8 mouse cellular contexts compared by ENCODE assay signal in the genomic region with DNA sequence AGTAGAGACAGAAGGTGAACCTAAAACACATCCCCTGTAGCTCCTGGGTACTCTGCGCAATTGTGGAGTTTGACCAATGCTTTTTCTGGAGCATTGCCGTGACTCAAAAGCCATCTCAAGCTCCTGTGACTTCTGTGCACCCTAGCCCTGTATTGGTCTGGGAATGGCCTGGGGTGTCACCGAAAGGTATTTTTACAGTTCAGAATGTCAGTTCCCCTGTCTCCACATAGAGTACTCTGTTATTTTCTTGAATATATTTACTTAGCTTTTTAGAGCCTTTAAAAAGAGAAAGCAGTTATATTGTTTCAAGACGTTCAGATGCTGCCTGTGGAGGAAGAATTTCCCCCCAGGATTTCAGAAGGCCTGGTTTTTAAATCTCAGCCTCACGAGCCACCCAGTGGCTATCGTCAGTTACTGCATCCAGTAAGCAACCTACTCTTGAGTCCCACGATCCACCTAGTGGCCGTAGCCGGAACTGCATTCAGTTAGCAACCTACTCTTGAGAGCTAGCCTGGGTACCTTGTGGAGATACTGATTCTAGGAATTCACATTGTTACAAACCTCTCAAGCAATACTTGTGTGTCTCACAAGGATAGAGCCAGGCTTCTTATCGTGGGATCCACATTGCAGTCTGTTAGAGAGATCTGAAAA. TPM values are rescaled to one million over a fixed set of nuclear protein-coding genes. Genes with fewer than 3 reads are reported as not detected.
A peak's percentile ranks its signal among the peaks of the same experiment; 100 is the strongest.
DNase-seq lines count a peak whose midpoint lies in the region; ATAC-seq and TF ChIP-seq lines count a peak whose summit lies in the region.

No protein-coding gene starts in this region.

- H3K4me1 ChIP-seq in ES-Bruce4 (ENCODE audit: control insufficient read depth, insufficient read depth, low read length) = no peaks in the 10 kb centered on the region
- H3K4me1 ChIP-seq in forebrain, embryonic 12.5 days = peaks cover 6% of the 10 kb centered on the region
- no peaks in the 10 kb centered on the region for H3K4me1 ChIP-seq in lung, adult 2 months (ENCODE audit: control insufficient read depth, insufficient read depth, low read length)
- H3K4me1 ChIP-seq in thymus, adult 2 months (replicated peaks; ENCODE audit: control insufficient read depth, insufficient read depth, low read length) = 0 out of 2 replicates have a peak, but pooled peaks cover 2% of the 10 kb centered on the region

- DNase-seq in c-Kit-positive CD71-negative TER-119-negative erythroid progenitor cells, embryonic 14.5 days (ENCODE audit: low read depth) = peak; percentile 92
- DNase-seq in heart, postnatal 4 days = peak; percentile 92
- peak; percentile 71 to 96 for DNase-seq in layer of hippocampus, adult 18-20 months (ENCODE audit: low spot score in 2 of 2)
- peak; percentile 86 for DNase-seq in lung, adult 2 months
- DNase-seq in ovary, adult 18-20 months (ENCODE audit: low spot score) = peak; percentile 36
- DNase-seq in thymus, adult 2 months = peak; percentile 87

- H3K9ac ChIP-seq in ES-Bruce4 (ENCODE audit: low read depth, poor library complexity, severe bottlenecking) = no peak overlapping the region
- H3K9ac ChIP-seq in forebrain, embryonic 12.5 days = no peak overlapping the region

- H3K4me3 ChIP-seq in ES-Bruce4 (ENCODE audit: low read depth, low read length) = no peak overlapping the region
- no peak overlapping the region for H3K4me3 ChIP-seq in forebrain, embryonic 12.5 days (replicated peaks)
- no peak overlapping the region for H3K4me3 ChIP-seq in lung, adult 2 months (replicated peaks; ENCODE audit: extremely low read depth, low read depth, low read length)
- H3K4me3 ChIP-seq in thymus, adult 2 months (ENCODE audit: control insufficient read depth, insufficient read depth, low read length) = no peak overlapping the region

- TF ChIP-seq POLR2A in ES-Bruce4 (IDR thresholded peaks at IDR 0.05; ENCODE audit: insufficient read depth, low read length) = no peak
- TF ChIP-seq POLR2A in lung, adult 2 months (IDR thresholded peaks at IDR 0.05; ENCODE audit: borderline replicate concordance, extremely low read depth, low read depth, low read length) = no peak
- TF ChIP-seq POLR2A in thymus, adult 2 months (IDR thresholded peaks at IDR 0.05; ENCODE audit: control insufficient read depth, extremely low read depth, insufficient read depth, low read length, poor library complexity) = no peak

- TF ChIP-seq CTCF in ES-Bruce4 (IDR thresholded peaks at IDR 0.05; ENCODE audit: low read depth, low read length) = peak; percentile 95
- TF ChIP-seq CTCF in lung, adult 2 months (IDR thresholded peaks at IDR 0.05; ENCODE audit: insufficient read depth, low read length) = peak; percentile 99
- TF ChIP-seq CTCF in thymus, adult 2 months (IDR thresholded peaks at IDR 0.05; ENCODE audit: borderline replicate concordance, control insufficient read depth, extremely low read depth, insufficient read depth, low read length, poor library complexity) = no peak; the same call in 1 of the 2 replicates

- no peak overlapping the region for H3K4me2 ChIP-seq in forebrain, embryonic 12.5 days

- no peaks in the 10 kb centered on the region for H3K9me3 ChIP-seq in ES-Bruce4 (replicated peaks; ENCODE audit: control insufficient read depth, insufficient read depth, low read length, poor library complexity, severe bottlenecking)
- no peaks in the 10 kb centered on the region for H3K9me3 ChIP-seq in forebrain, embryonic 12.5 days

- TF ChIP-seq EP300 in ES-Bruce4 (IDR thresholded peaks at IDR 0.05; ENCODE audit: insufficient read depth, low read depth, low read length) = no peak

- H3K27ac ChIP-seq in ES-Bruce4 (ENCODE audit: insufficient read depth, low read length) = no peak overlapping the region
- H3K27ac ChIP-seq in forebrain, embryonic 12.5 days = no peak overlapping the region
- H3K27ac ChIP-seq in thymus, adult 2 months (ENCODE audit: control insufficient read depth, insufficient read depth, low read length) = no peak overlapping the region

- peak; percentile 79 for ATAC-seq in forebrain, embryonic 12.5 days (ENCODE audit: low FRiP score)

- no peaks in the 10 kb centered on the region for H3K36me3 ChIP-seq in ES-Bruce4 (ENCODE audit: control insufficient read depth, insufficient read depth, low read length, poor library complexity, severe bottlenecking)
- peaks cover 54% of the 10 kb centered on the region for H3K36me3 ChIP-seq in forebrain, embryonic 12.5 days (replicated peaks)
- peaks cover 12% of the 10 kb centered on the region for H3K36me3 ChIP-seq in thymus, adult 2 months (ENCODE audit: control insufficient read depth, insufficient read depth, low read length)

- H3K27me3 ChIP-seq in ES-Bruce4 (ENCODE audit: control insufficient read depth, insufficient read depth, low read length, poor library complexity, severe bottlenecking) = no peaks in the 10 kb centered on the region
- no peaks in the 10 kb centered on the region for H3K27me3 ChIP-seq in forebrain, embryonic 12.5 days
- H3K27me3 ChIP-seq in thymus, adult 2 months (ENCODE audit: control insufficient read depth, insufficient read depth, low read length) = no peaks in the 10 kb centered on the region

- 30% methylated on average over 10 of the region's 10 CpGs for WGBS in forebrain, embryonic 12.5 days
- WGBS in lung, adult 2 months = 29% methylated on average over 10 of the region's 10 CpGs
- 33% methylated on average over 10 of the region's 10 CpGs for WGBS in thymus, adult 2 months

RNA-seq across cellular contexts. Expression of a gene that starts 22.3 kb away (rescaled TPM):
- 108 and 113 TPM in 2 replicates for polyA plus RNA-seq in ES-Bruce4 (2011; ENCODE audit: insufficient read depth, insufficient read length, low read depth, missing spikeins)
- polyA plus RNA-seq in forebrain, embryonic 12.5 days (2016; fragmentation: Nextera tagmentation; extraction: Ambion mirVana) = 292 TPM in 2 replicates
- 100 to 1,000 TPM; 103 to 107 TPM for total RNA-seq in heart, postnatal 4 days (2021)
- total RNA-seq in layer of hippocampus, adult 18-20 months (2021) = 100 to 1,000 TPM; 121 to 122 TPM
- polyA plus RNA-seq in lung, adult 2 months (2012; rRNA removed) = 18.1 and 23.1 TPM in 2 replicates
- 34.2 and 34.5 TPM in 2 replicates for polyA plus RNA-seq in thymus, adult 2 months (2012; rRNA removed)

Comparison
In these comparisons a context has a peak if more than half of its experiments do, and no peak if none do; other contexts are left out.
1. DNase-seq: peak in every context shown above with its lines; median percentile 92 in c-Kit-positive CD71-negative TER-119-negative erythroid progenitor cells, embryonic 14.5 days; 92 in heart, postnatal 4 days; 87 in thymus, adult 2 months; 86 in lung, adult 2 months; 84 in layer of hippocampus, adult 18-20 months; 36 in ovary, adult 18-20 months.